Mouse (Mus musculus): ENCODE measurements at regions not wholly inside any gene's neighbourhood (a gene's known extent, or its start where the extent isn't known, plus 50 kb on each side); places are given as distances from the start of the nearest gene placed in this dataset.

- no peak for ATAC-seq (replicated peaks; ENCODE audit: low FRiP score, low read depth)
- 81% methylated on average over 1 of the region's 1 CpGs for WGBS
- Histone ChIP-seq H3K9me3 (replicated peaks; ENCODE audit: low read length) (no peaks in the 10 kb centered on the region), H3K4me2 (ENCODE audit: low read length) (no peak overlapping the region), H3K27me3 (ENCODE audit: insufficient read depth, low read length) (no peaks in the 10 kb centered on the region), H3K4me3 (replicated peaks; ENCODE audit: low read depth, low read length) (no peak overlapping the region), H3K4me1 (replicated peaks; ENCODE audit: insufficient read depth, low read length) (no peaks in the 10 kb centered on the region), H3K27ac (no peak overlapping the region), H3K9ac (ENCODE audit: low read depth, low read length) (no peak overlapping the region), H3K36me3 (ENCODE audit: insufficient read depth, low read length) (no peaks in the 10 kb centered on the region)
- no peak for TF ChIP-seq CTCF (IDR thresholded peaks at IDR 0.05; ENCODE audit: low read depth)
- DNase-seq (ENCODE audit: low spot score) = no peak
These were observed 498.3 kb downstream of the Lmo4 start for GRCm38 (mm10) chr3:143706679-143707078.

- no peak for TF ChIP-seq CTCF (IDR thresholded peaks at IDR 0.05; ENCODE audit: low read depth)
- WGBS = 82% methylated on average over 3 of the region's 3 CpGs
- Histone ChIP-seq H3K4me1 (replicated peaks; ENCODE audit: insufficient read depth, low read length) (no peaks in the 10 kb centered on the region), H3K9me3 (replicated peaks; ENCODE audit: low read length) (no peaks in the 10 kb centered on the region), H3K36me3 (ENCODE audit: insufficient read depth, low read length) (no peaks in the 10 kb centered on the region), H3K9ac (ENCODE audit: low read depth, low read length) (no peak overlapping the region), H3K4me3 (replicated peaks; ENCODE audit: low read depth, low read length) (no peak overlapping the region), H3K27ac (no peak overlapping the region), H3K4me2 (ENCODE audit: low read length) (no peak overlapping the region), H3K27me3 (ENCODE audit: insufficient read depth, low read length) (no peaks in the 10 kb centered on the region)
- DNase-seq (ENCODE audit: low spot score) (no peak), ATAC-seq (replicated peaks; ENCODE audit: low FRiP score, low read depth) (no peak)
These were observed 510.2 kb downstream of the Lmo4 start for GRCm38 (mm10) chr3:143694817-143695216.

- ATAC-seq (replicated peaks; ENCODE audit: low FRiP score, low read depth) (no peak), DNase-seq (ENCODE audit: low spot score) (no peak)
- Histone ChIP-seq H3K9ac (ENCODE audit: low read depth, low read length) (no peak overlapping the region), H3K4me2 (ENCODE audit: low read length) (no peak overlapping the region), H3K4me1 (replicated peaks; ENCODE audit: insufficient read depth, low read length) (no peaks in the 10 kb centered on the region), H3K27ac (no peak overlapping the region), H3K27me3 (ENCODE audit: insufficient read depth, low read length) (no peaks in the 10 kb centered on the region), H3K4me3 (replicated peaks; ENCODE audit: low read depth, low read length) (no peak overlapping the region), H3K36me3 (ENCODE audit: insufficient read depth, low read length) (no peaks in the 10 kb centered on the region), H3K9me3 (replicated peaks; ENCODE audit: low read length) (no peaks in the 10 kb centered on the region)
- no peak for TF ChIP-seq CTCF (IDR thresholded peaks at IDR 0.05; ENCODE audit: low read depth)
- 76% methylated on average over 2 of the region's 2 CpGs for WGBS
These were observed 519.3 kb downstream of the Lmo4 start for GRCm38 (mm10) chr3:143685742-143686141.

GRCm38 (mm10) chr3:143678186-143678585 is 526.8 kb downstream of the Lmo4 start:
- Histone ChIP-seq H3K27me3 (ENCODE audit: insufficient read depth, low read length) (no peaks in the 10 kb centered on the region), H3K36me3 (ENCODE audit: insufficient read depth, low read length) (no peaks in the 10 kb centered on the region), H3K4me2 (ENCODE audit: low read length) (no peak overlapping the region), H3K4me1 (replicated peaks; ENCODE audit: insufficient read depth, low read length) (no peaks in the 10 kb centered on the region), H3K9me3 (replicated peaks; ENCODE audit: low read length) (no peaks in the 10 kb centered on the region), H3K9ac (ENCODE audit: low read depth, low read length) (no peak overlapping the region), H3K4me3 (replicated peaks; ENCODE audit: low read depth, low read length) (no peak overlapping the region), H3K27ac (no peak overlapping the region)
- TF ChIP-seq CTCF (IDR thresholded peaks at IDR 0.05; ENCODE audit: low read depth) = no peak
- no peak for ATAC-seq (replicated peaks; ENCODE audit: low FRiP score, low read depth)
- 94% methylated on average over 3 of the region's 3 CpGs for WGBS
- DNase-seq (ENCODE audit: low spot score) = no peak

GRCm38 (mm10) chr3:143674855-143675254 is 530.2 kb downstream of the Lmo4 start:
- Histone ChIP-seq H3K4me1 (replicated peaks; ENCODE audit: insufficient read depth, low read length) (no peaks in the 10 kb centered on the region), H3K9ac (ENCODE audit: low read depth, low read length) (no peak overlapping the region), H3K27me3 (ENCODE audit: insufficient read depth, low read length) (no peaks in the 10 kb centered on the region), H3K9me3 (replicated peaks; ENCODE audit: low read length) (no peaks in the 10 kb centered on the region), H3K36me3 (ENCODE audit: insufficient read depth, low read length) (no peaks in the 10 kb centered on the region), H3K4me3 (replicated peaks; ENCODE audit: low read depth, low read length) (no peak overlapping the region), H3K4me2 (ENCODE audit: low read length) (no peak overlapping the region), H3K27ac (no peak overlapping the region)
- ATAC-seq (replicated peaks; ENCODE audit: low FRiP score, low read depth) = no peak
- WGBS = 88% methylated on average over 3 of the region's 3 CpGs
- no peak for TF ChIP-seq CTCF (IDR thresholded peaks at IDR 0.05; ENCODE audit: low read depth)
- no peak for DNase-seq (ENCODE audit: low spot score)

- no peak overlapping the region for H3K9ac ChIP-seq (ENCODE audit: low read depth, low read length)
- no peak for ATAC-seq (replicated peaks; ENCODE audit: low FRiP score, low read depth)
- no peaks in the 10 kb centered on the region for H3K9me3 ChIP-seq (replicated peaks; ENCODE audit: low read length)
- DNase-seq (ENCODE audit: low spot score) = no peak
- H3K4me2 ChIP-seq (ENCODE audit: low read length) = no peak overlapping the region
- no peaks in the 10 kb centered on the region for H3K4me1 ChIP-seq (replicated peaks; ENCODE audit: insufficient read depth, low read length)
- no peaks in the 10 kb centered on the region for H3K36me3 ChIP-seq (ENCODE audit: insufficient read depth, low read length)
- no peak overlapping the region for H3K4me3 ChIP-seq (replicated peaks; ENCODE audit: low read depth, low read length)
- WGBS = 90% methylated on average over 7 of the region's 7 CpGs
- H3K27me3 ChIP-seq (ENCODE audit: insufficient read depth, low read length) = no peaks in the 10 kb centered on the region
- no peak overlapping the region for H3K27ac ChIP-seq
- TF ChIP-seq CTCF (IDR thresholded peaks at IDR 0.05; ENCODE audit: low read depth) = no peak
These were observed 530.6 kb downstream of the Lmo4 start for GRCm38 (mm10) chr3:143674446-143674845.

GRCm38 (mm10) chr3:143662041-143662685 is 542.9 kb downstream of the Lmo4 start:
- H3K4me2 ChIP-seq (ENCODE audit: low read length) = no peak overlapping the region
- no peak for ATAC-seq (replicated peaks; ENCODE audit: low FRiP score, low read depth)
- no peaks in the 10 kb centered on the region for H3K27me3 ChIP-seq (ENCODE audit: insufficient read depth, low read length)
- H3K4me1 ChIP-seq (replicated peaks; ENCODE audit: insufficient read depth, low read length) = no peaks in the 10 kb centered on the region
- DNase-seq (ENCODE audit: low spot score) = no peak
- 80% methylated on average over 5 of the region's 5 CpGs for WGBS
- H3K9ac ChIP-seq (ENCODE audit: low read depth, low read length) = no peak overlapping the region
- TF ChIP-seq CTCF (IDR thresholded peaks at IDR 0.05; ENCODE audit: low read depth) = no peak
- no peak overlapping the region for H3K27ac ChIP-seq
- no peaks in the 10 kb centered on the region for H3K9me3 ChIP-seq (replicated peaks; ENCODE audit: low read length)
- H3K4me3 ChIP-seq (replicated peaks; ENCODE audit: low read depth, low read length) = no peak overlapping the region
- H3K36me3 ChIP-seq (ENCODE audit: insufficient read depth, low read length) = no peaks in the 10 kb centered on the region
